Mouse (Mus musculus) neutrophil, adult 5-6 weeks (primary cell): ENCODE measurements around the gene Cdk9. TPM values are rescaled to one million over a fixed set of nuclear protein-coding genes. Genes with fewer than 3 reads are reported as not detected.

Source experiments
- ATAC-seq: fragments of 151-379, 151-347 bp; 2 replicates; pipeline ENCODE4 v1.8.0; 2017; ENCODE audit warnings: mild to moderate bottlenecking, moderate TSS enrichment; ENCODE audit not compliant: insufficient number of reproducible peaks, poor library complexity, low FRiP score, severe bottlenecking; ENCODE audit errors: extremely low read depth
- total RNA-seq: library from RNA; stranded (forward); fragments of 200-1000 nt; gene quantifications from 2 replicates; pipeline ENCODE4 v1.2.3, GENCODE M21; 2017

The Cdk9 gene
- total RNA-seq, 1 experiment from 2014 or later = 97.2 TPM

- no peak for ATAC-seq
Measured at GRCm38 (mm10) chr2:32712108-32712551, 746 bp downstream of the Cdk9 start.

- ATAC-seq = no peak
Measured at GRCm38 (mm10) chr2:32711301-32712056, 1.4 kb downstream of the Cdk9 start.

- ATAC-seq = no peak
Measured at GRCm38 (mm10) chr2:32710425-32710824, 2.5 kb downstream of the Cdk9 start.

- ATAC-seq = no peak
Measured at GRCm38 (mm10) chr2:32709521-32710137, 3.2 kb downstream of the Cdk9 start.

GRCm38 (mm10) chr2:32708643-32709042 lies 4.2 kb downstream of the Cdk9 start:
- no peak for ATAC-seq

- ATAC-seq = no peak
Measured at GRCm38 (mm10) chr2:32706971-32707370, 5.9 kb downstream of the Cdk9 start.

GRCm38 (mm10) chr2:32705018-32705417 lies 7.9 kb downstream of the Cdk9 start:
- no peak for ATAC-seq

GRCm38 (mm10) chr2:32704021-32704421 lies 8.9 kb downstream of the Cdk9 start, which contains the start of gene Fpgs:
Gene Fpgs (minus strand): TSS chr2:32704145.
- no peak for ATAC-seq

- ATAC-seq = no peak
Measured at GRCm38 (mm10) chr2:32703046-32703445, 9.8 kb downstream of the Cdk9 start.

GRCm38 (mm10) chr2:32700966-32701743 lies 11.7 kb downstream of the Cdk9 start:
- ATAC-seq = no peak

- no peak for ATAC-seq
Measured at GRCm38 (mm10) chr2:32699680-32700079, 13.2 kb downstream of the Cdk9 start.

GRCm38 (mm10) chr2:32694691-32695090 lies 18.2 kb downstream of the Cdk9 start:
- ATAC-seq = no peak

- ATAC-seq = peak; percentile 93
Measured at GRCm38 (mm10) chr2:32693823-32694411, 19.0 kb downstream of the Cdk9 start.

GRCm38 (mm10) chr2:32693282-32693681 lies 19.6 kb downstream of the Cdk9 start:
- no peak for ATAC-seq

GRCm38 (mm10) chr2:32692496-32692895 lies 20.4 kb downstream of the Cdk9 start:
- no peak for ATAC-seq

- ATAC-seq = no peak
Measured at GRCm38 (mm10) chr2:32691041-32691440, 21.8 kb downstream of the Cdk9 start.

GRCm38 (mm10) chr2:32689420-32689819 lies 23.5 kb downstream of the Cdk9 start:
- peak; percentile 70 for ATAC-seq

GRCm38 (mm10) chr2:32687562-32687961 lies 25.3 kb downstream of the Cdk9 start:
- ATAC-seq = no peak

GRCm38 (mm10) chr2:32686640-32687039 lies 26.2 kb downstream of the Cdk9 start:
- ATAC-seq = no peak
